Mouse (Mus musculus) midbrain, embryonic 11.5 days (tissue): ENCODE measurements at regions not wholly inside any gene's neighbourhood (a gene's known extent, or its start where the extent isn't known, plus 50 kb on each side); places are given as distances from the start of the nearest gene placed in this dataset.

ENCODE experiments used
- ATAC-seq: fragments of 200-750 bp; cut with Nextera tagmentation; 2 replicates; pipeline ENCODE4 v1.8.0; 2017; ENCODE audit warnings: moderate TSS enrichment, moderate library complexity; ENCODE audit not compliant: low FRiP score
- DNase-seq: peaks from one replicate; pipeline ENCODE4 v3.0.0; 2015; ENCODE audit warnings: low spot score; ENCODE audit errors: missing footprints
- H3K27ac ChIP-seq: fragments of 300-500 bp; sonication (generic); 2 replicates; pipeline ENCODE4 v1.5.1; 2014; ENCODE audit warnings: low read depth, low read length
- H3K27me3 ChIP-seq: fragments of 300-500 bp; sonication (generic); 2 replicates; pipeline ENCODE4 v1.6.1; 2014; ENCODE audit warnings: mild to moderate bottlenecking, low read length, moderate library complexity, mixed read lengths; ENCODE audit not compliant: control insufficient read depth, insufficient read depth
- H3K36me3 ChIP-seq: fragments of 300-500 bp; sonication (generic); 2 replicates; pipeline ENCODE4 v1.6.1; 2014; ENCODE audit warnings: mild to moderate bottlenecking, low read length, moderate library complexity, mixed read lengths; ENCODE audit not compliant: control insufficient read depth, insufficient read depth
- H3K4me1 ChIP-seq: fragments of 300-500 bp; sonication (generic); 2 replicates; pipeline ENCODE4 v1.6.1; 2014; ENCODE audit warnings: low read length; ENCODE audit not compliant: control insufficient read depth, insufficient read depth
- H3K4me2 ChIP-seq: fragments of 300-500 bp; sonication (generic); 2 replicates; pipeline ENCODE4 v1.6.1; 2014; ENCODE audit warnings: mild to moderate bottlenecking, moderate library complexity
- H3K4me3 ChIP-seq: fragments of 300-500 bp; sonication (generic); 2 replicates; pipeline ENCODE4 v1.5.1; 2014; ENCODE audit warnings: low read depth, low read length
- H3K9ac ChIP-seq: fragments of 300-500 bp; sonication (generic); 2 replicates; pipeline ENCODE4 v1.6.1; 2014; ENCODE audit warnings: low read length
- H3K9me3 ChIP-seq: fragments of 300-500 bp; sonication (generic); 2 replicates; pipeline ENCODE4 v1.6.1; 2016; ENCODE audit warnings: low read length; ENCODE audit not compliant: control insufficient read depth
- WGBS: fragments of 180-500 bp; shearing (Covaris S2); extraction: QIAGEN DNeasy Blood & Tissue Kit; methylation state at CpG from one replicate; pipeline ENCODE4 v1.1.7; 2014; 5-methylcytosine and 5-hydroxymethylcytosine counted together

GRCm38 (mm10) chr19:26249751-26250150 is 355.1 kb upstream of the Smarca2 start:
- H3K36me3 ChIP-seq: no peaks in the 10 kb centered on the region
- ATAC-seq: no peak
- no peaks in the 10 kb centered on the region for H3K9me3 ChIP-seq
- H3K4me3 ChIP-seq: no peak overlapping the region
- H3K4me1 ChIP-seq: no peaks in the 10 kb centered on the region
- no peak overlapping the region for H3K9ac ChIP-seq
- DNase-seq: no peak
- WGBS: 86% methylated on average over 6 of the region's 6 CpGs
- H3K27me3 ChIP-seq: no peaks in the 10 kb centered on the region
- no peak overlapping the region for H3K4me2 ChIP-seq
- no peak overlapping the region for H3K27ac ChIP-seq

- WGBS: 38% methylated on average over 4 of the region's 4 CpGs
- no peak for ATAC-seq
- Histone ChIP-seq H3K4me2 (no peak overlapping the region), H3K9ac (no peak overlapping the region), H3K27ac (no peak overlapping the region), H3K4me1 (peaks cover 4% of the 10 kb centered on the region; the same call in 1 of the 2 replicates), H3K36me3 (no peaks in the 10 kb centered on the region), H3K27me3 (no peaks in the 10 kb centered on the region), H3K4me3 (no peak overlapping the region), H3K9me3 (no peaks in the 10 kb centered on the region)
- DNase-seq: no peak
Measured at GRCm38 (mm10) chr19:26258677-26259076, 346.2 kb upstream of the Smarca2 start.

- 93% methylated on average over 2 of the region's 2 CpGs for WGBS
- Histone ChIP-seq H3K4me3 (no peak overlapping the region), H3K4me1 (peaks cover 4% of the 10 kb centered on the region; the same call in 1 of the 2 replicates), H3K9me3 (no peaks in the 10 kb centered on the region), H3K9ac (no peak overlapping the region), H3K27ac (no peak overlapping the region), H3K36me3 (no peaks in the 10 kb centered on the region), H3K27me3 (no peaks in the 10 kb centered on the region), H3K4me2 (no peak overlapping the region)
- DNase-seq: no peak
- ATAC-seq: no peak
Measured at GRCm38 (mm10) chr19:26261530-26261929, 343.3 kb upstream of the Smarca2 start.

GRCm38 (mm10) chr19:26296360-26296759 is 308.5 kb upstream of the Smarca2 start:
- no peak overlapping the region for H3K4me3 ChIP-seq
- WGBS: 90% methylated on average over 6 of the region's 6 CpGs
- DNase-seq (no peak), ATAC-seq (no peak)
- H3K9ac ChIP-seq: no peak overlapping the region
- no peak overlapping the region for H3K4me2 ChIP-seq
- no peak overlapping the region for H3K27ac ChIP-seq
- no peaks in the 10 kb centered on the region for H3K27me3 ChIP-seq
- H3K4me1 ChIP-seq: no peaks in the 10 kb centered on the region
- no peaks in the 10 kb centered on the region for H3K36me3 ChIP-seq
- H3K9me3 ChIP-seq: no peaks in the 10 kb centered on the region

GRCm38 (mm10) chr19:26308477-26309135 is 296.2 kb upstream of the Smarca2 start:
- no peak overlapping the region for H3K9ac ChIP-seq
- no peak for ATAC-seq
- H3K4me2 ChIP-seq: no peak overlapping the region
- 97% methylated on average over 1 of the region's 1 CpGs for WGBS
- no peaks in the 10 kb centered on the region for H3K36me3 ChIP-seq
- H3K9me3 ChIP-seq: no peaks in the 10 kb centered on the region
- H3K27me3 ChIP-seq: no peaks in the 10 kb centered on the region
- no peaks in the 10 kb centered on the region for H3K4me1 ChIP-seq
- H3K4me3 ChIP-seq: no peak overlapping the region
- DNase-seq: no peak
- no peak overlapping the region for H3K27ac ChIP-seq

GRCm38 (mm10) chr19:26318977-26319376 is 285.9 kb upstream of the Smarca2 start:
- ATAC-seq (no peak), DNase-seq (no peak)
- Histone ChIP-seq H3K9me3 (no peaks in the 10 kb centered on the region), H3K27me3 (no peaks in the 10 kb centered on the region), H3K27ac (no peak overlapping the region), H3K4me2 (no peak overlapping the region), H3K4me1 (no peaks in the 10 kb centered on the region), H3K9ac (no peak overlapping the region), H3K36me3 (no peaks in the 10 kb centered on the region), H3K4me3 (no peak overlapping the region)
- WGBS: 91% methylated on average over 2 of the region's 2 CpGs

GRCm38 (mm10) chr19:26323682-26324081 is 281.2 kb upstream of the Smarca2 start:
- no peak overlapping the region for H3K4me3 ChIP-seq
- no peaks in the 10 kb centered on the region for H3K9me3 ChIP-seq
- no peak overlapping the region for H3K27ac ChIP-seq
- no peak overlapping the region for H3K9ac ChIP-seq
- 83% methylated on average over 5 of the region's 5 CpGs for WGBS
- H3K27me3 ChIP-seq: no peaks in the 10 kb centered on the region
- H3K4me2 ChIP-seq: no peak overlapping the region
- ATAC-seq (no peak), DNase-seq (no peak)
- H3K4me1 ChIP-seq: no peaks in the 10 kb centered on the region
- H3K36me3 ChIP-seq: no peaks in the 10 kb centered on the region

GRCm38 (mm10) chr19:26339120-26339519 is 265.7 kb upstream of the Smarca2 start:
- Histone ChIP-seq H3K27ac (no peak overlapping the region), H3K9ac (no peak overlapping the region), H3K9me3 (no peaks in the 10 kb centered on the region), H3K4me2 (no peak overlapping the region), H3K36me3 (no peaks in the 10 kb centered on the region), H3K27me3 (no peaks in the 10 kb centered on the region), H3K4me3 (no peak overlapping the region), H3K4me1 (no peaks in the 10 kb centered on the region)
- 91% methylated on average over 4 of the region's 4 CpGs for WGBS
- ATAC-seq: no peak
- DNase-seq: no peak

GRCm38 (mm10) chr19:26340155-26340554 is 264.7 kb upstream of the Smarca2 start:
- H3K9me3 ChIP-seq: no peaks in the 10 kb centered on the region

More at GRCm38 (mm10) chr19:26340155-26340554, 264.7 kb upstream of the Smarca2 start:
- ATAC-seq (no peak), DNase-seq (no peak)
- no peak overlapping the region for H3K27ac ChIP-seq
- H3K4me3 ChIP-seq: no peak overlapping the region
- H3K4me1 ChIP-seq: no peaks in the 10 kb centered on the region
- no peak overlapping the region for H3K9ac ChIP-seq
- no peaks in the 10 kb centered on the region for H3K36me3 ChIP-seq
- H3K27me3 ChIP-seq: no peaks in the 10 kb centered on the region
- H3K4me2 ChIP-seq: no peak overlapping the region
- WGBS: 15% methylated on average over 3 of the region's 3 CpGs
